Mouse (Mus musculus) gastrocnemius, postnatal 25 days (tissue): ENCODE measurements around the gene Zwint. TPM values are rescaled to one million over a fixed set of nuclear protein-coding genes. Genes with fewer than 3 reads are reported as not detected.

ENCODE experiments used
- DNase-seq: peaks from one replicate; pipeline ENCODE4 v3.0.0; 2022
- long read RNA-seq, 2 experiments: library from polyadenylated mRNA; stranded (forward); transcript quantifications; one replicate each; pipeline ENCODE4 v2.0.0; 2021
- total RNA-seq, 2 experiments: library from RNA; stranded (reverse); gene quantifications; 1 replicate in 1 of 2; 2 replicates in 1 of 2; pipeline ENCODE4 v1.2.3; 2021

The Zwint gene
- total RNA-seq: 10 to 100 TPM; 25.2 to 31.5 TPM
- long read RNA-seq, experiment 1, transcript Zwint-204 (8 exons, 1,138 nt): minor isoform, 5 of 36 reads
- long read RNA-seq, experiment 1, transcript Zwint-201 (8 exons, 1,834 nt): major isoform, 24 of 36 reads
- long read RNA-seq, experiment 1, partial matches to known transcripts: 6 of 36 reads
- long read RNA-seq, experiment 1, other reads (novel, unspliced or antisense): 1 of 36 reads
- long read RNA-seq, experiment 2, transcript Zwint-201 (8 exons, 1,834 nt): major isoform, 46 of 54 reads
- long read RNA-seq, experiment 2, partial matches to known transcripts: 0 of 54 reads
- long read RNA-seq, experiment 2, other reads (novel, unspliced or antisense): 5 of 54 reads

DNA sequence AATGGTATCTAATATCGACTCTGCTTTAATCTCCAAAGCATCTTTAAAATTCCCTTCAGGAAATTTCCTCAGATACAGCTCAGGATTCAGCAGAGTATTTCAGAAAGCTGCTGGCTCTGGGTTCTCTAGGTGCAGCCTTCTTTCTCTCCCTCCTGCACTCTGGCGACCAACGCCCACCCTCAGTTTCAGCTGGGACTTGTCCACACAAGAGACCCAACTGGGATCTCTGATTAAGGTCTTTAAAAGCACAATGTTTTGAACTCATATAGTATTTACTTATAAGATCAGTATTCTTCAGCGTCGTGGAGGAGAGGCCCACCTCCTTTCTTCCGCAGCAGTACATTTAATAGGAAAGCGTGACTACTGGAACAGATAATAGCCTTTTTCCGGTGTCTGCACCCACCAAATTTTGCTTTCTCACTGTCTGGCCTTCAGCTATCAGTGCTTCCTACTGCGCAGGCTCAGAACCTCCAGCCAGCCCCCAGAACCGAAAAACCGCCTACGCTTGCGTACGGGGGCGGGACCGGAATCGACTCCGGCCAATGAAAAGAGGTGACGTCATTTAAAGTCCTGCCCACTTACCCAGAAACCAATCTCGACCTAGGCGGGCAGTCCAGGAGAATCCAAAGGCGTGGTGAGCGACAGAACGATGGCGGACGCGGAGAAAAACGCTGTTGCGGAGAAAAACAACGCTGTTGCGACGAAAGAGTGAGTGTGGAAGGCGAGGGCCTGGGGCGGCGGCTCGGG, at the start of gene Zwint:
Gene Zwint (plus strand): TSS at position 576 of the 747 bp plus-strand sequence.
- DNase-seq: peak; percentile 96

DNA sequence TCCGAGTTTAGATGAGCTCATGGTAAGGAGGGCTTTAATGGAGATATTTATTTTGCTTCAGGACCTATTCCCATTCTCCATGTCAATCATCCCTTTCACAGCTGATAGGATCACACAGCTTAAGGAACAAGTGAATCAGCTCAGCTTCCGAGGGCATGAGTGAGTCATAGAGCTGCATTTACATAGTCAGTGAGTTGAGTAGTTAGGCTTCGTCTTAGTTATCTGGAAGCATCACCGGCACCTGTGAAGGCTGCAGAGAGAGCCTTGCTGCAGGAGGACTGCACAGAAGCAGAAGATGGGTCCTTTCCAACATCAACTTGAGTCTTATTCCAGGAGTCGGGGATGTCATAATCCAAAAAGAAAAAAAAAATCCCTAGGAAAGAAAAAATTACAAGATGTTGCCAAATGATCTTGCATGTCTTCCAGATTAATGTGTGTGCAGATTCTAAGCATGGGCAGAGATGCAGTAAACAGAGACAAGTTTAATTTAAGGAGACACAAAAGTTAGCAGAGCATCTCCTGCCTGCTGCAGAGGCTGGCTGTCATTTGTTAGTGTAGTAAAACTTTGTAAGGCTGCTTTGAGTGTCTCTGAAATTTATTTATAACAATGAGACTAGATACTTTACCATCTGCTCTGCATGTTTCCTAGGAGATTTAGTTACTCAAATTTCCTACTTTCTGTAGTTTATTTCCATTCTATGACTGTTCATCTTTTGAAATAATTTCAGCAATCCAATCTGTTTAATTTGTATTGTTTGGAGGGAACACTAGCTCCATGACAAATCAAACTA, 41.3 kb upstream of the Zwint start:
- no peak for DNase-seq

DNA sequence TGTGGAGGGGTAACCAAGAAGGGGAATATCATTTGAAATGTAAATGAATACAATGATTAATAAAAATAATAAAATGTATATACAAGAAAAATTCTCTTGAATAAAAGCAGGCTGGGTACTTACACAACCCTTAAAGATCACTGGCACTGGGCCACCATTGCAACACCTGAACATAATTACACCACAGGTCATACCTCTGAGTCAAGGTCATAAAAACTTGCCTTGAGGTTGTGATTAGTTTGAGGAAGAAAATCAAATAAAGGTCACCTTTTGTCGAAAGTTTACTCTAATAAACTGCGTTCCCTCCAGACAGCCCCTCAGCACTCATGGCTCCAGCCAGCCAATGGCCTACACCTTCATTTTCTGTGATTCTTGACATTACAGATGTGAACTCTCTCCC, 38.5 kb upstream of the Zwint start:
- no peak for DNase-seq

DNA sequence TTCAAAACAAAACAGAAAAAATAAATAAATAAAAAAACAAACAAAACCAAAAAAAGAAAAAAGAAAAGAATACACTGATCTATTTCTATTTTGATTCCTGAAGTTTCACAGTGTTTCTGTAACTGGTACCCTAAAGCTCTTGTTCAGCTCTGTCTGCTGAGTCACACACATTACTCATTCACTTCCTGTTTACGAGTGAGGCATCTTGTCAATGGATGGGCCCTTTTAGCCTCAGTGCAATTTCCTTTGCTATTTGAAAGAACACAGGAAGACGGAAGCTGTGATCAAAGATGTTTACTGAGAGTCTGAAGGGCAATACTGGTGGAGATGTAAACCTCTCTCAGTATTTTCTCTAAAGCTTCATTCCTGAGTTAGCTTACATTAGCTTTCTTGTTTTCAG, 34.1 kb upstream of the Zwint start:
- no peak for DNase-seq

DNA sequence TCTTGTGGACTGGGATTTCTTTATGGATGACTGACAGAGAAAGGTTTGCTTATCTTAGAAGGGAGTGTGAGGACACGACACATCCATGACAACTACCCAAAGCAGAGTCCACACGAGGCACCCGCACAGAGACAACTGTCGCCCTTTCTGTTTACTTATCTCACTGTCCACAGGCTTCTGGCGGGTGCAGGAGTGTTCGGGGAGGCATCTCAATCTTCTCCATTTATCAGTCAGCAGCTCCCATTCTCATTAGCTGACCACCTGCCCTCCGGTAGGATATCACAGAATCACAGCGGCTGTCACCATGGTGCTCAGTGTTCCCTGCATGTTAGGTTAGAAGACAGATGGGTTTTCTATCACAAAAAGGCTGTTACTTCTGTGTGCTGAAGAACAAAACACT, 31.1 kb upstream of the Zwint start:
- DNase-seq: no peak

DNA sequence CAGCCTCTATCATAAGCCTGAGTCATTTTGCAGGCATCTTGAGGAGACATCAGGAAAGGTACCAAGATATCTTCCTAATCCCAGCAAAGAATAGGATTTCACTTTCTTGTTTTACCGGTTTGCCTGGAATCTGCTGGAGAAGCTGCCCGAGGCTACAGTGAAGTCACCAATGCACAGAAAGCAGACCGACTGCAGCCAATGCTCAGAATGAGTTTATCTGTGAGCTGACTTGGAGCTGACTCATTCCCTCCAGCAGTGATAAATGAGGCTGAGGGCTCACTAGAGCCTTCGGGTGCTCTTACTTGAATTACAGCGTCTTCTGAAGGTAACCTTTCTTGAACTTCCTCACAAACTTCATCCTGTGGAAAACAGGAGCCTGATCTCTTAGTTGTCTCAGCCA, 20.5 kb upstream of the Zwint start:
- no peak for DNase-seq

DNA sequence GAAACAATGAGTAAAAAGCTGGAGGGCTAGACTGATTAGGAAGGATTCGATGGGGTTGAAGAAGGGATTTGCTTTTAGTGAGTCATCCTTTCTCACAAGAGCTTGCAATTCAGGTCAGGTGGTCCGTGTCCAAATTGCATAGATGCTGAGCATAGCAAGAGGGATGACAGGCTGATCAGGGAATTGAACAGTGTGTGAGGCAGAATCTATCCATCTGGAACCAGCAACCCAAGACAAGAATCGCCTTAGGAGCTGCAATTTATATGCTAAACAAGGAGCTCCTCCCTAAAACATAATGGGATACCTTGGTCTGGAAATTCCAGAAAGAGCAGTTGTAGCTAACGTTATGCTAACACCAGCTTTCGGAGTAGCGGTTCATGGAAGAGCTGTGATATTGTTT, 3.8 kb upstream of the Zwint start:
- no peak for DNase-seq

DNA sequence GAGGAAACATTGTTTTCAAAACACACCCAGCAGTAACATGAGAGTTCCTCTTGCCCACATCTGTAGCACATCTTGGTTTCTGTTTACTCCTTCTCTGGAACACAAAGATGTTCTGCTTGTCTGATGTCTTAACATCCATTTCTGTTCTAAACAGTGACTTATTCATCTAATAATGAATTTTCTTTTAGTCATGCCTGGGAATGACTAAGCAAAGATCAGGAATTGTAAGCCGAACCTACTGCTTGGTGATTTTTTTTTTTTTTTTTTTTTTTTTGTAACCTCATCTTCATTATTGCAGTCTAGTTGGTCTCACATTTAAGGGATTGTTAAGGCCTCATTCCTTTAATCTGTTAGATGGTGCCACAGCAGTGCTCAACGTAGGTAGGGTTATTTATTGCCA, 848 bp upstream of the Zwint start:
- DNase-seq: no peak

DNA sequence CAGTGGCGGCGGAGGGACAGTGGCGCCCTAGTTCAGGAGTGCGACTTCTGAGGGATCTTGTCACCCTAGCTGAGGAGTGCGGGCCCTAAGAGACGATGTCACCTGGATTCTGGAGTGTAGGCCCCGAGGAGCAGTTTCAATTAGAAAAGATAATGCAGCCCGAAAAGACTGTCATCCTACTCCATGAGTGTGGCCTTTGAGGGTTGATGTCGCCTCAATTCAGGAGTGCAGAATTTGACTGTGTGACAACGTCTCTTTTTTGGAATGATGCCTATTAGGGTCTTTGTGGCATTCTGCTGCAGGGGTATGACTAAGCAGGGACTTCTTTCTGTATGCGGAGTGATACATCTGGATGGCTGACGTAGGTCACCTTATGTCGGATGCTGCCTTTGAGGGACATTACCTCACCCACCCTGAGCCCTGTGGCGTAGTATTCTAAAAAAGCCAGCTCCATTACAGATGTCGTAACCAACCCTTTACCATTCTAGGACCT, 418 bp downstream of the Zwint start:
- no peak for DNase-seq

DNA sequence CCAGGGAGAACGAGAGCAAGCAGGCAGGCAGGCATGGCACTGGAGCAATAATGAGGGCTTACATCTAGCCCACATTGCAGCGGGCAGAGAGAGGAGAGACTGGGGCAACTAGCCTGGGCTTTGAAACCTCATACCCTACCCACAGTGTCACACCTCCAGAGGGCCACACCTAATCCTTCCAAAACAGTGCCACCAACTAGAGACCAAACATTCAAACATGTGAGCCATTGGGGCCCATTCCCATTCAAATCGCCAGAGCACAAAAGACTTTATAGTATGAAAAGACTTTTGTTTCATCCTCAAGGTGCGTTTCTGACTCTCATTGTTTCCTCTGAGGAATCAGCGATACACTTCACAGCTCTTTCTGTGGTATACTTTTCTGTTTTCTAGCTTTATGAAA, 4.6 kb downstream of the Zwint start:
- no peak for DNase-seq

DNA sequence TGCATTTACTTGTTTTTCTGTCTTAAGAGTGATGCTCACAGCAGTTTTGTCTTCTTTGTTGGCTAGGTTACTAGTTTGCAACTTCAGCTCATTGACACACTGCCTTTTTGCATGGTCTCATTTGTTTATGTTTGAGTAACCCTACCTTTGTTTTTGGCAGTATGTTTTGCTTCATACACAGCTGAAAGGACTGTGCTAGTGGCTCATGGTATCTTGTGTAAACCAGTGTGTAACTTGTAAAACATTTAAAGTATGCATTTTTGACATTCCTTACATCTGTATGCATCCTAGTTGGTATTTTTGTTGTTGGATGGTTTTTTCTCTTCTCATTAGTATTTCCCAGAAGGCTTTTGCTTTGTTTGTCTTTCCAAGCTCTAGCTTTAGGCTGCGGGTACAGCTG, 5.7 kb downstream of the Zwint start:
- DNase-seq: no peak

DNA sequence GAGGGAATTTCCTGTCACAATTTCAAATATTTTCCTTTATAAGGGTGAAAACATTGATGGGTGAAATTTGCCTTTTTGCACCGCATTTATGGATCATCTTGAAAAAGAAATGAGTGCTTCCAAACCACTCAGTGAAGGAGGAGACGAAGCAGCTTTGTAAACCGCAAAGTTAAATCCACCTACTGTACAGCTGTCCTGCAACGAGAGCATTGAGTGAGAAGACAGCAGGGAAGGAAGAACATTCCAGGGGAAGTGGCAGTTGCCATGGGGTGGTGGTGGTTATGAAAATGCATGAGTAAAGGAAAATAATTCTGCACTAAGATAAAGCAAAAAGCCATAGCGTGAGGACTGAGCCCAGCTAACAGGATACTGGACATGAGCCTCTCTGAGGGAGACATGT, 13.2 kb downstream of the Zwint start:
- no peak for DNase-seq

DNA sequence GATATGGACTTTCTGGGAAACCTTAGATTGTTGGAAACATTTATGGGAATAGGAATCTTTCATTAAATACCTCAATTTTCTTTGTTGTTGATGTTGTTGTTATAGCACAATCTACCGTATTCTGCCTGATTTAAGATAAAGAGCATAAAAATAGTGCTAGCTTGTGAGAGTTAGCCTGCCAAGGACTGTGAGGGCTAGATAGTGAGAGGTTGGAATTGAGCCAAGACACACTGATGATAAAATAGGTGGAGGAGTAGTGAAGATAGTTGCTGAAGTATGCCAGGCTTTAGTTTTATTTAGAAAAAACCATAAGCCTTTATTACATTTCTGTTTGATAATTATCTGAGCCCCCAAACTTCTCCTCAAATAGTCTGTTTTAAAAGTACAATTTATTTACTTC, 14.4 kb downstream of the Zwint start:
- no peak for DNase-seq

DNA sequence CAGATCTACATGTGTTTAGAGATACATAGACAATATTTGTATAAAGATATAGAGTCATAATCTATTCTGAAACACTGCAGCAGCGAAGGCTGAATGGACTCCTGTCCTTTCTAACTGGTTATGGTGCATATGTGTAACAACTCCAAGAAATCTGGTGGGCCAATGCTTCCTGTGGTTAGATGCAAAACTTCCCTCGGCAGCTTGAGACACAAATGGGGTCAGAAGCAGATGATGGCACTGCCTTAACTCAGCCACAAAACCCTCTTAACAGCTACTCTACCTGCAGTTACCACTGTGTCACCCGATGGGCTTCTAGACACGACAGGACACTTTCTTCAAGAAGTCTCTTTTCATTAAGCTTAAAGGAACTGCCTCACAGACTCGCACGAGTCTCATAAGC, 21.3 kb downstream of the Zwint start:
- DNase-seq: no peak

DNA sequence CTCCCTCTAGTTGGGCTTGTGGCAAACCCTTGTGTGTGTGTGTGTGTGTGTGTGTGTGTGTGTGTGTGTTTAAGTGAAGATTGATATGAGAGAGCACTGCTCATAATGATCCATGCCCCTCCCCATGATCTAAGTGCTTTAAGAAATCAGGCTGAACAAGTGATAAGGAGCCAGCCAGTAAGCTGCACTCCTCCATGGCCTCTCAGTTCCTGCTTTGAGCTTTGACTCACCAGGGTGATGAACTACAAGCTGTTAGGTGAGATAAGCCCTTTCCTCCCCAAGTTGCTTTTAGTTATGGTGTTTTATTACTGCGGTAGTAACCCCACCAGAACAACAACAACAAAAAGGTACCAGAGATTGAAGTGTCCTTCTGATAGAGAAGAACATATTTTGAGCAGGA, 21.9 kb downstream of the Zwint start:
- no peak for DNase-seq

DNA sequence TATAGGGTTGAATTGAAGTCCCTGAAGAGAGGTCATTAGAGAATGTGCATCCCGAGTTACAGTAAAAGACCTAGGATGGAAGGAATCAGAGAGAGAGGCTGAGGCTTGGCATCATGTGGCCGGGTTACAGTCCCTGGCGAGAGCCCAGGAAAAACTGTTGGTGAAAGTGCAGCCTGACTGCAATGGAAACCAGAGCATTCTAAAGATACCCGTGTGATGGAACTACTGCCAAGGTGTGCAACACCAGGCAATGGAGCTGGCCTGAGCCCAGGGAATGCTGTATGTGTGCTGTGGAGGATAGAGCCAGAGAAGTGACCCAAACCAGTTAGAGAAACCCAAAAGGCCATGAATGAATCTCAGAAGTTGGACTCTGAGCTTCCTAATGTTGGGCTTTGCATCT, 24.4 kb downstream of the Zwint start:
- DNase-seq: no peak

DNA sequence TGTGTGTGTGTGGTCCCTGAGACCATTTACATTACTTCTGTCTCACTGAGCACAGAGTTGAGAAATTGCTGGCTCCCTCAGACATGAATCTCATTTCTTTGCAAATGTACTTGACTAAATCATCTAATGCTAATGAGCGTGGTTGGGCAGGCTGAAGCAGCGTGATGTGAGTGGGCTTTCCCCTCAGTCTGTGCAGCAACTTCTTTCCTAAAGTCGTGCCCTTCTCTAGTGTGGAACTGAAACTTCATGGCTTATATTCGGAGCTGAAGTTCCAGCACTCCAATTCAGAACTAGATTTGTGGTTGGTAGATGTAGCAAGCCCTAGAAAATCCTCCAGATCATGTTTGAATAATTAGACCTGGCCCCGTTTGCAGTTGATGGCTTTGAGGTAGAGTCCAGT, 46.4 kb downstream of the Zwint start:
- no peak for DNase-seq

DNA sequence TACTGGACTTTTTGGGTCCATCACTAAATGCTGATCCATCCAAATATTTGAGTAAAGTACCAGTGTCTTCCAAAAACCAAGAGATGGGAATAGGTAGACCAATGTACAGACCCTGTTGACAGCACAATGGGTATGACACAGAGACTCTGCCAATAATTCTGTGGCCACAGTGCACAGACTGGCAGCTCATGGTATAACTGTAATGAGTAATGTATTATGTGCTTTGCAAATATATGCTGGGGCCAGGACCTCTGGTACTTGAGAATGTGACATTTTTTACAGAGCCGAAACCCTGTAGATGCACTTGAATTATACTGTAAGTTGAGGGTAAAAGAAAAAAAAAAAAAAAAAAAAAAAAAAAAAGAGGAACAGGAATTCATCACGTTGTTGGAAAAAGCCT, 59.1 kb downstream of the Zwint start:
- no peak for DNase-seq
